Mouse (Mus musculus) c-Kit-positive CD71-positive TER-119-positive erythroid progenitor cells, embryonic 14.5 days (primary cell): ENCODE data around the gene Srgn.
"Not testable (repeated sequence)": the region's sequence is repeated elsewhere in the genome, so short reads cannot be mapped to it uniquely, and the experiment has no call there.

Source experiments
- DNase-seq: peaks from one replicate; pipeline ENCODE4 v3.0.0-alpha.2; 2013; ENCODE audit warnings: low spot score

Srgn gene

GRCm38 (mm10) chr10:62481108-62481852, 46.0 kb downstream of the Srgn start:
- no peak for DNase-seq

GRCm38 (mm10) chr10:62476980-62477379, 50.3 kb downstream of the Srgn start:
- DNase-seq: no peak

GRCm38 (mm10) chr10:62474944-62475343, 52.3 kb downstream of the Srgn start:
- DNase-seq: no peak

- DNase-seq: no peak
Measured at GRCm38 (mm10) chr10:62471105-62471504, 56.1 kb downstream of the Srgn start.

GRCm38 (mm10) chr10:62469736-62470135, 57.5 kb downstream of the Srgn start:
- DNase-seq: no peak

- DNase-seq: no peak
Measured at GRCm38 (mm10) chr10:62461321-62461720, 65.9 kb downstream of the Srgn start.

- DNase-seq: not testable (repeated sequence)
Measured at GRCm38 (mm10) chr10:62452001-62452400, 75.2 kb downstream of the Srgn start.

- no peak for DNase-seq
Measured at GRCm38 (mm10) chr10:62450280-62450640, 77.0 kb downstream of the Srgn start.

GRCm38 (mm10) chr10:62449364-62450279, 77.6 kb downstream of the Srgn start, which contains the start of the genes 4930507D05Rik and Supv3l1:
Gene 4930507D05Rik, plus strand, starts transcription at chr10:62449489.
Gene Supv3l1, minus strand, starts transcription at chr10:62449738.
- DNase-seq: peak; percentile 87
